7 mouse cellular contexts compared by ENCODE assay signal in the genomic region with DNA sequence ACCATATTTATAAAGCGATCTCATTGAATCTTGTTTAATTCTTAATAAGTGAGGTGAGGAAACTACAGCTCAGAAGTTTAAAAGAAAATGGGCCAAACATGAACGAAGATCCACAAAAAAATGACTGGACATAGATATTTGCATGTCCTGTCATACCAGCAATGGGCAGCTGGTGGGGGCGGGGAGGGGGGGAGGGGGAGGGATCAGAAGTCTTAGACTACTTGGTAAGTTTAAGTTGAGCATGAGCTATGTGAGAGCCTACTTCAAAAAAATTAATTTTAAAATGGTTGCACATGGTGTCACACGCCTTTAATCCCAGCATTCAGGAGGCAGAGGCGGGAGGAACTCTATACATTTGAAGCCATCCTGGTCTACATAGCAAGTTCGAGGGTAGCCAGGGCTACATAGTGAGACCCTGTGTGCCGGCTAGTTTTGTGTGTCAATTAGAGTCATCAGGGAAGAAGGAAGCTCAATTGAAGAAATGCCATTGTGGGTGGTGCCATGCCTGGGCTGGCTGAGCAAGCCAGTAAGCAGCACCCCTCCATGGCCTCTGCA. TPM values are rescaled to one million over a fixed set of nuclear protein-coding genes. Genes with fewer than 3 reads are reported as not detected.
DNase-seq lines count a peak whose midpoint lies in the region; ATAC-seq lines count a peak whose summit lies in the region.

No protein-coding gene starts in this region.

- no peak for DNase-seq in lung, adult 18-20 months
- DNase-seq in limb, embryonic 11.5 days (ENCODE audit: low spot score): no peak
- DNase-seq in Muller cell, postnatal 12 days (ENCODE audit: inconsistent ontology term): no peak

- H3K4me1 ChIP-seq in lung, embryonic 16.5 days (replicated peaks; ENCODE audit: control insufficient read depth, insufficient read depth, low read length): peaks cover 12% of the 10 kb centered on the region
- peaks cover 22% of the 10 kb centered on the region for H3K4me1 ChIP-seq in erythroblast, embryonic 14.5 days (ENCODE audit: control insufficient read depth)
- H3K4me1 ChIP-seq in limb, embryonic 11.5 days (ENCODE audit: control insufficient read depth, insufficient read depth, low read length): peaks cover 9% of the 10 kb centered on the region; the same call in 1 of the 2 replicates
- peaks cover 11% of the 10 kb centered on the region for H3K4me1 ChIP-seq in stomach, embryonic 15.5 days

- no peaks in the 10 kb centered on the region for H3K27me3 ChIP-seq in lung, embryonic 16.5 days (ENCODE audit: control insufficient read depth, insufficient read depth, low read depth, low read length)
- no peaks in the 10 kb centered on the region for H3K27me3 ChIP-seq in erythroblast, embryonic 14.5 days (ENCODE audit: control insufficient read depth)
- H3K27me3 ChIP-seq in limb, embryonic 11.5 days (ENCODE audit: control insufficient read depth, insufficient read depth, low read length): no peaks in the 10 kb centered on the region
- H3K27me3 ChIP-seq in stomach, embryonic 15.5 days (replicated peaks): no peaks in the 10 kb centered on the region

- 63% methylated on average over 7 of the region's 7 CpGs for WGBS in lung, embryonic 16.5 days
- 62% methylated on average over 7 of the region's 7 CpGs for WGBS in limb, embryonic 11.5 days
- 64% methylated on average over 7 of the region's 7 CpGs for WGBS in stomach, embryonic 15.5 days

- peak overlapping the region; percentile 95 for H3K4me3 ChIP-seq in lung, embryonic 16.5 days (ENCODE audit: low read length)
- H3K4me3 ChIP-seq in erythroblast, embryonic 14.5 days (replicated peaks): peak overlapping the region; percentile 70
- H3K4me3 ChIP-seq in limb, embryonic 11.5 days (ENCODE audit: low read depth, low read length): peak overlapping the region; percentile 95
- H3K4me3 ChIP-seq in stomach, embryonic 15.5 days (replicated peaks): peak overlapping the region; percentile 92

- no peak overlapping the region; the same call in 1 of the 2 replicates for H3K9ac ChIP-seq in lung, embryonic 16.5 days (ENCODE audit: low read length)
- H3K9ac ChIP-seq in limb, embryonic 11.5 days (ENCODE audit: low read length): no peak overlapping the region; the same call in 1 of the 2 replicates
- H3K9ac ChIP-seq in stomach, embryonic 15.5 days: no peak overlapping the region

- peak overlapping the region; percentile 87; the same call in 1 of the 2 replicates for H3K4me2 ChIP-seq in lung, embryonic 16.5 days (ENCODE audit: low read depth, low read length)
- no peak overlapping the region for H3K4me2 ChIP-seq in limb, embryonic 11.5 days (ENCODE audit: low read depth, severe bottlenecking)
- peak overlapping the region; percentile 79; the same call in 1 of the 2 replicates for H3K4me2 ChIP-seq in stomach, embryonic 15.5 days

- peaks cover 13% of the 10 kb centered on the region for H3K36me3 ChIP-seq in lung, embryonic 16.5 days (ENCODE audit: control insufficient read depth, insufficient read depth, low read length)
- H3K36me3 ChIP-seq in erythroblast, embryonic 14.5 days (ENCODE audit: control insufficient read depth): peaks cover 30% of the 10 kb centered on the region
- peaks cover 11% of the 10 kb centered on the region; the same call in 1 of the 2 replicates for H3K36me3 ChIP-seq in limb, embryonic 11.5 days (ENCODE audit: control insufficient read depth, insufficient read depth, low read length)
- peaks cover 16% of the 10 kb centered on the region for H3K36me3 ChIP-seq in stomach, embryonic 15.5 days

- no peaks in the 10 kb centered on the region for H3K9me3 ChIP-seq in lung, embryonic 16.5 days (ENCODE audit: control insufficient read depth, low read length)
- H3K9me3 ChIP-seq in erythroblast, embryonic 14.5 days (ENCODE audit: control insufficient read depth, low read length): no peaks in the 10 kb centered on the region
- H3K9me3 ChIP-seq in limb, embryonic 11.5 days (ENCODE audit: control insufficient read depth, low read length): no peaks in the 10 kb centered on the region
- no peaks in the 10 kb centered on the region for H3K9me3 ChIP-seq in stomach, embryonic 15.5 days

- H3K27ac ChIP-seq in lung, embryonic 16.5 days (ENCODE audit: low read length): no peak overlapping the region
- no peak overlapping the region for H3K27ac ChIP-seq in limb, embryonic 11.5 days (replicated peaks; ENCODE audit: low read depth, low read length)
- no peak overlapping the region for H3K27ac ChIP-seq in stomach, embryonic 15.5 days

- ATAC-seq in lung, embryonic 16.5 days (ENCODE audit: low read depth): peak; percentile 15
- peak; percentile 19; the same call in 1 of the 2 replicates for ATAC-seq in limb, embryonic 11.5 days (ENCODE audit: insufficient number of reproducible peaks, low FRiP score, low TSS enrichment, low read depth)
- no peak for ATAC-seq in stomach, embryonic 15.5 days (ENCODE audit: insufficient read depth, low FRiP score, low read depth)
- no peak for ATAC-seq in erythroid progenitor cell, adult 5-6 weeks (replicated peaks; ENCODE audit: low FRiP score, poor library complexity, severe bottlenecking)

RNA-seq across cellular contexts. Expression of gene Dync1li2, which starts 0.4 kb away (rescaled TPM):
- polyA plus RNA-seq in lung, embryonic 16.5 days (2015; fragmentation: Nextera tagmentation; extraction: Ambion mirVana): 60.8 and 62.9 TPM in 2 replicates
- 1.1 and 1.4 TPM in 2 replicates for polyA plus RNA-seq in erythroblast, embryonic 14.5 days (2012)
- polyA plus RNA-seq in limb, embryonic 11.5 days (2014; fragmentation: Nextera tagmentation; extraction: Ambion mirVana): 59.0 and 59.3 TPM in 2 replicates
- 54.9 and 58.0 TPM in 2 replicates for polyA plus RNA-seq in stomach, embryonic 15.5 days (2015; fragmentation: Nextera tagmentation; extraction: Ambion mirVana)
- 24.1 and 34.4 TPM in 2 replicates for total RNA-seq in erythroid progenitor cell, adult 5-6 weeks (2015; ENCODE audit: low replicate concordance)
- total RNA-seq in erythroid progenitor cell, adult 5-6 weeks (2017; ENCODE audit: low replicate concordance): 62.9 and 69.6 TPM in 2 replicates

RNA-seq across cellular contexts. Expression of gene Cmtm4, which starts 47.6 kb away (rescaled TPM):
- 2.5 and 2.6 TPM in 2 replicates for polyA plus RNA-seq in lung, embryonic 16.5 days (2015; fragmentation: Nextera tagmentation; extraction: Ambion mirVana)
- polyA plus RNA-seq in erythroblast, embryonic 14.5 days (2012): 0.01 and 0.02 TPM in 2 replicates
- 2.9 and 4.1 TPM in 2 replicates for polyA plus RNA-seq in limb, embryonic 11.5 days (2014; fragmentation: Nextera tagmentation; extraction: Ambion mirVana)
- 6.2 and 6.4 TPM in 2 replicates for polyA plus RNA-seq in stomach, embryonic 15.5 days (2015; fragmentation: Nextera tagmentation; extraction: Ambion mirVana)
- 0.36 TPM in 1 of 2 replicates, not detected in the other for total RNA-seq in erythroid progenitor cell, adult 5-6 weeks (2015; ENCODE audit: low replicate concordance)
- total RNA-seq in erythroid progenitor cell, adult 5-6 weeks (2017; ENCODE audit: low replicate concordance): under 0.01 and 1.0 TPM in 2 replicates

Comparison
In these comparisons a context has a peak if more than half of its experiments do, and no peak if none do; other contexts are left out.
1. ATAC-seq: peak in lung, embryonic 16.5 days (single experiment) and limb, embryonic 11.5 days (single experiment); none in stomach, embryonic 15.5 days (single experiment) and erythroid progenitor cell, adult 5-6 weeks (single experiment).
2. RNA of gene Dync1li2, which starts 0.4 kb away (polyA plus RNA-seq): 60.8 to 62.9 TPM in lung, embryonic 16.5 days, 59.0 to 59.3 TPM in limb, embryonic 11.5 days and 54.9 to 58.0 TPM in stomach, embryonic 15.5 days; 1.1 to 1.4 TPM in erythroblast, embryonic 14.5 days; every median in the first group is over 10 times any median in the second.
3. Peak in every context shown above with its lines, with median percentiles within 50 percentile points of each other: H3K4me3 ChIP-seq.